Comparison of ENCODE assay signal across 9 mouse cellular contexts in the genomic region with DNA sequence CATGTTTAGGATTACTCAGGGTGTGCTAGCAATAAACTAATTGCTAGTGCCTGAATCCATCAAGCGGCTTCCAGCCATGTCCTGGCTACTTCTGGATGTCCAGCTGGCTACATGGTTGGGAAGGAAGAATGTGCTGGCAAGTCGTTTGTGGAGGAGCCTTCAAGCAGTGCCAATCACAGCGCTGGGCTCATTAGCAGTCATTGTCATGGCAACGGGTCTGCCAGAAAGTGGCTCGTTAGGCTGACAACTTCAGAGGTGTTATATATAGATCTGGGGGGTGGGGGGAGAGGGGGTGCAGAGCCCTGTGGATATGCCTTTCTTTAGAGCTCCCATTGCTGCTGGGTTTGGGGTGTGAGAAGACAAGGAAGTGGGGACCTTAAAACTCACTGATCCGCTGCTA.
DNase-seq lines count a peak whose midpoint lies in the region; ATAC-seq and TF ChIP-seq lines count a peak whose summit lies in the region.
"Had no signal": no experiment of that assay in that cellular context is flagged by ENCODE, and none has a peak within 500 bp of the region (broad histone marks: within the 10 kb centered on the region; RNA-seq: fewer than 3 reads in every experiment).

No protein-coding gene starts in this region.

- no peak overlapping the region for H3K4me3 ChIP-seq in intestine, postnatal 0 days (ENCODE audit: low read depth, low read length)
- H3K4me3 ChIP-seq: heart, embryonic 12.5 days had no signal

- H3K4me1 ChIP-seq in intestine, postnatal 0 days (replicated peaks; ENCODE audit: control insufficient read depth, insufficient read depth, low read length), result no peaks in the 10 kb centered on the region
- H3K4me1 ChIP-seq: heart, embryonic 12.5 days had no signal

- 60% methylated on average over 6 of the region's 6 CpGs for WGBS in intestine, postnatal 0 days

- no peak for TF ChIP-seq CTCF in intestine, postnatal 0 days (IDR thresholded peaks at IDR 0.05; ENCODE audit: low read depth)

- no peak for ATAC-seq in intestine, postnatal 0 days
- no peak for ATAC-seq in megakaryocyte, adult 5-6 weeks (ENCODE audit: poor library complexity, severe bottlenecking)

- no peaks in the 10 kb centered on the region for H3K36me3 ChIP-seq in intestine, postnatal 0 days (ENCODE audit: control insufficient read depth, insufficient read depth)
- H3K36me3 ChIP-seq: heart, embryonic 12.5 days had no signal

- no peak overlapping the region for H3K9ac ChIP-seq in intestine, postnatal 0 days (ENCODE audit: low read depth, low read length)
- H3K9ac ChIP-seq: heart, embryonic 12.5 days had no signal

- H3K27ac ChIP-seq in intestine, postnatal 0 days (ENCODE audit: low read depth, low read length), result no peak overlapping the region

- no peak overlapping the region for H3K4me2 ChIP-seq in intestine, postnatal 0 days (replicated peaks; ENCODE audit: low read depth)
- H3K4me2 ChIP-seq: heart, embryonic 12.5 days had no signal

- peak; percentile 21 for DNase-seq in lung, postnatal 36 days
- DNase-seq in lung, postnatal 25 days (ENCODE audit: low spot score), result no peak
- peak; percentile 70 to 81 for DNase-seq in frontal cortex, postnatal 10 days (ENCODE audit: low spot score in 2 of 2)
- DNase-seq in left cerebral cortex, adult 9 months (ENCODE audit: low spot score in 2 of 2), result peak; percentile 80 to 89
- DNase-seq in right cerebral cortex, postnatal 36 days (ENCODE audit: low spot score in 2 of 2), result peak; percentile 87 to 94
- no peak for DNase-seq in ovary, postnatal 14 days (ENCODE audit: low spot score)

- no peaks in the 10 kb centered on the region for H3K9me3 ChIP-seq in intestine, postnatal 0 days (ENCODE audit: control insufficient read depth)

- no peaks in the 10 kb centered on the region for H3K27me3 ChIP-seq in intestine, postnatal 0 days (replicated peaks; ENCODE audit: control insufficient read depth, insufficient read depth, low read length)
- H3K27me3 ChIP-seq: heart, embryonic 12.5 days had no signal

Comparison
In these comparisons a context has a peak if more than half of its experiments do, and no peak if none do; other contexts are left out.
1. DNase-seq: peak in lung, postnatal 36 days (single experiment), frontal cortex, postnatal 10 days (2 of 2), left cerebral cortex, adult 9 months (2 of 2) and right cerebral cortex, postnatal 36 days (2 of 2); none in lung, postnatal 25 days (single experiment) and ovary, postnatal 14 days (single experiment).